Mouse (Mus musculus): ENCODE measurements at regions not wholly inside any gene's neighbourhood (a gene's known extent, or its start where the extent isn't known, plus 50 kb on each side); places are given as distances from the start of the nearest gene placed in this dataset.

- no peak for DNase-seq
Observed at GRCm38 (mm10) chr11:44340531-44340930, 59.3 kb upstream of the Il12b start.

- DNase-seq = no peak
Observed at GRCm38 (mm10) chr11:44348308-44348707, 51.6 kb upstream of the Il12b start.

GRCm38 (mm10) chr11:44349546-44349945 lies 50.3 kb upstream of the Il12b start:
- peak; percentile 12 for DNase-seq
